Mouse (Mus musculus): ENCODE measurements at regions not wholly inside any gene's neighbourhood (a gene's known extent, or its start where the extent isn't known, plus 50 kb on each side); places are given as distances from the start of the nearest gene placed in this dataset.

DNA sequence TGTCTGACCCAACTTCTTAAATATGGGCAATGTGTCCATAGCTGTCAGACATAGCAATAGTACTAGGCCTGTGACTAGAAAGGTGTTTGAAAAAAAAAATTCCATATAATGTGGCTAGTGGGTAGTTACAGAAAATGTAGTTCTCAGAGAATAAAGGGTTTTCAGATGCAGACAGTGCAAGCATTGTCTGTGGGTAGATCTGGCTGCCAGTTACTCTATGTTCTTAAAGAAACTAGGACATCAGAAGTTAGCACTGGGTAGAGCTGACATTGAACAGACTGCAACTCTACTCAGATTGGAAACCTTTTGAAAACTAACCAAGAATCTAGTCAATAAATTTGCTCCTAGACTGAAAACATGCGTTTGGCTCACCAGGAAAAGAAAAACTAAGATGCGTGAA lies 154.5 kb upstream of the Negr1 start:
- 82% methylated on average over 2 of the region's 2 CpGs for WGBS (ENCODE audit: insufficient replicate concordance)
- H3K4me3 ChIP-seq (ENCODE audit: low read depth, low read length): no peak overlapping the region
- no peak for DNase-seq

DNA sequence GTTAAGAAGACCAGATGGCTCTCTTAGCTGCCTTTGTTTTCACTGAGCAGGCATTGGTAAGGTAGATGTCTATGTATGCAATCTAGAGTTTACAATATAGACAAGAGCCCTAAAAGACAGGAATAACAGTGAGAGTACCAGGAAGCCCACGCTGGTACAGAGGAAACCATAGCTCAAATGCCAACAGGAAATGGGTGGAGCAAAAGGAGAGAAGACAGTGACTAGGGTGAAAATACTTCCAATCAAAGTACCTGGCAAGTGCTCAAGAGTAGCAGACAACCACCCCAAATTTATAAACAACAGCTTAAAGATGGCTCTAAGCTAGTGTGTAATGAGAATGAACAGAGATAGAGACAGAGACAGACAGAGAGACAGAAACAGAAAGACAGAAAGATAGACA lies 151.5 kb upstream of the Negr1 start:
- Histone ChIP-seq H3K27ac (ENCODE audit: low read depth) (no peak overlapping the region), H3K27me3 (ENCODE audit: insufficient read depth, low read length) (no peaks in the 10 kb centered on the region), H3K9ac (replicated peaks) (no peak overlapping the region), H3K4me3 (ENCODE audit: low read depth, low read length) (no peak overlapping the region), H3K4me2 (ENCODE audit: low read depth, low read length) (no peak overlapping the region), H3K4me1 (ENCODE audit: insufficient read depth) (no peaks in the 10 kb centered on the region), H3K9me3 (ENCODE audit: low read length) (no peaks in the 10 kb centered on the region), H3K36me3 (replicated peaks; ENCODE audit: insufficient read depth, low read length) (no peaks in the 10 kb centered on the region)
- DNase-seq (no peak), ATAC-seq (no peak)
- WGBS (ENCODE audit: insufficient replicate concordance): 17% methylated on average over 1 of the region's 1 CpGs
- no peak for TF ChIP-seq CTCF (IDR thresholded peaks at IDR 0.05; ENCODE audit: low read depth)
- TF ChIP-seq EP300 (IDR thresholded peaks at IDR 0.05; ENCODE audit: low read depth): no peak

More for the DNA sequence above, 154.5 kb upstream of the Negr1 start:
- Histone ChIP-seq H3K9ac (replicated peaks) (no peak overlapping the region), H3K27me3 (ENCODE audit: insufficient read depth, low read length) (no peaks in the 10 kb centered on the region), H3K27ac (ENCODE audit: low read depth) (no peak overlapping the region), H3K4me2 (ENCODE audit: low read depth, low read length) (no peak overlapping the region), H3K36me3 (replicated peaks; ENCODE audit: insufficient read depth, low read length) (no peaks in the 10 kb centered on the region), H3K4me1 (ENCODE audit: insufficient read depth) (no peaks in the 10 kb centered on the region), H3K9me3 (ENCODE audit: low read length) (no peaks in the 10 kb centered on the region)
- TF ChIP-seq CTCF (IDR thresholded peaks at IDR 0.05; ENCODE audit: low read depth) (no peak), EP300 (IDR thresholded peaks at IDR 0.05; ENCODE audit: low read depth) (no peak)
- no peak for ATAC-seq

DNA sequence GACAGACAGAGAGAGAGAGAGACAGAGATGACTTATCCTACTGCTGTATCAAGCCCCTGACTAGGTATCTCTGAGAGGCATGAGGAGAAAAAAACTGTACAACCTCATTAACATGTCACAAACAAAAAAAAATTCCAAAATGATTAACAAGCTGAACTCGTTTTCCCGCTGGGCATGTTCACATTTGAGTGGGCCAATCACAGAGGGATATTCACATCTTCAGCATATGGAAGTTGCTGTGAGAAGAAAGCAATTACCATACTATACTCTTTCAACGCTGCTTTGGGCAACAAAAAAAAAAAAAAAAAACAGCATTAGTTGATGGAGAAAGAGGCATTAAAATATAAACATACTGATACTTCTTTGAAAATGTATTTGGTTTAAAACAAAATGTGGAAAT lies 148.8 kb upstream of the Negr1 start:
- Histone ChIP-seq H3K27ac (ENCODE audit: low read depth) (no peak overlapping the region), H3K4me3 (ENCODE audit: low read depth, low read length) (no peak overlapping the region), H3K9me3 (ENCODE audit: low read length) (no peaks in the 10 kb centered on the region), H3K36me3 (replicated peaks; ENCODE audit: insufficient read depth, low read length) (no peaks in the 10 kb centered on the region), H3K9ac (replicated peaks) (no peak overlapping the region), H3K4me1 (ENCODE audit: insufficient read depth) (no peaks in the 10 kb centered on the region), H3K4me2 (ENCODE audit: low read depth, low read length) (no peak overlapping the region), H3K27me3 (ENCODE audit: insufficient read depth, low read length) (no peaks in the 10 kb centered on the region)
- DNase-seq (no peak), ATAC-seq (no peak)
- TF ChIP-seq CTCF (IDR thresholded peaks at IDR 0.05; ENCODE audit: low read depth) (no peak), EP300 (IDR thresholded peaks at IDR 0.05; ENCODE audit: low read depth) (no peak)
- 73% methylated on average over 3 of the region's 3 CpGs for whole genome bisulfite sequencing (ENCODE audit: insufficient replicate concordance)

DNA sequence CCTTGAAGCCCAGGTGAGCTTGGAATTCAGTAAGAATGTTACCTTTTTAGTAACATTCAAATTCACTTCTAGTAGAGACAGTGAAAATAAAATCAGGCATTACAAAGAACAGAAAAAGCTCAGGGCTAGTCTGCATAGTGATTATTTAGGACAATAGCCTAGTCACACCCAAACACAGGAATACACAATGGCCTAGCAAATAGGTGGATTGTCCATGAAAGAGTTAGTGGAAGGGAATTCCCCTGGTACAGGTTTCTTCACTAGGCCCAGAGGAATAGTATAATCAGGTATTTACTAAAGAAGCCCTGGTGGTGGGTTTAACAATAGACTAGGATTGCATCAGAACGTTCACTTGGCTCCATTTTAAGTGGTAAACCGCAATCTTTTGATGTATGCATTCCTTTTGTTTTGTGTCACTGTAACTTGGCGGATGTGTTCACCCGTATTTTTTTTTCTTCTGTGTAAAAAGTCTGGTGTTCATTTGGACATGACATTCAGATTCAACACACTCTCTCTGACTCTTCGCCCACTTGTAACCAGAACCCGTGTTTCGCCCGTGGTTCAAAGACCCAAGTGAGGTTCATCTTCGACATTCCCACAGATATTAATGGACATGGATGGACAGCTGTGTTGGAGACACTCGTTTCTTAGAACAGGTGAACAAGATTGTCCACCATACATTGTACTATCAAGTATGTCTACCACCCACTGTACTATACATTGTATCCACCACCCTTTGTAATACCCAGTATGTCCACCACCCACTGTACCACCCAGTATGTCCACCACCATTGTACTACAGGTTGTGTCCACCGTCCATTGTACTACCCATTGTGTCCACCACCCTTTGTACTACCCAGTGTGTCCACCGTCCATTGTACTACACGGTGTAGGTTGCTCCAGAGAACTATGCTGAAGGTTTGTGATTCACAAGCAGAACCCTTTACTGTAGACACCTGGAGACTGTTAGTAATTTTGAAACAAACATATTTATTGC lies 146.9 kb upstream of the Negr1 start:
- no peak overlapping the region for H3K27ac ChIP-seq (ENCODE audit: low read depth)
- H3K27me3 ChIP-seq (ENCODE audit: insufficient read depth, low read length): no peaks in the 10 kb centered on the region
- no peak for ATAC-seq
- 81% methylated on average over 13 of the region's 13 CpGs for WGBS (ENCODE audit: insufficient replicate concordance)
- H3K9ac ChIP-seq (replicated peaks): no peak overlapping the region
- TF ChIP-seq EP300 (IDR thresholded peaks at IDR 0.05; ENCODE audit: low read depth) (no peak), CTCF (IDR thresholded peaks at IDR 0.05; ENCODE audit: low read depth) (no peak)
- H3K4me2 ChIP-seq (ENCODE audit: low read depth, low read length): no peak overlapping the region
- H3K36me3 ChIP-seq (replicated peaks; ENCODE audit: insufficient read depth, low read length): no peaks in the 10 kb centered on the region
- no peaks in the 10 kb centered on the region for H3K9me3 ChIP-seq (ENCODE audit: low read length)
- H3K4me3 ChIP-seq (ENCODE audit: low read depth, low read length): no peak overlapping the region
- DNase-seq: no peak
- H3K4me1 ChIP-seq (ENCODE audit: insufficient read depth): no peaks in the 10 kb centered on the region

DNA sequence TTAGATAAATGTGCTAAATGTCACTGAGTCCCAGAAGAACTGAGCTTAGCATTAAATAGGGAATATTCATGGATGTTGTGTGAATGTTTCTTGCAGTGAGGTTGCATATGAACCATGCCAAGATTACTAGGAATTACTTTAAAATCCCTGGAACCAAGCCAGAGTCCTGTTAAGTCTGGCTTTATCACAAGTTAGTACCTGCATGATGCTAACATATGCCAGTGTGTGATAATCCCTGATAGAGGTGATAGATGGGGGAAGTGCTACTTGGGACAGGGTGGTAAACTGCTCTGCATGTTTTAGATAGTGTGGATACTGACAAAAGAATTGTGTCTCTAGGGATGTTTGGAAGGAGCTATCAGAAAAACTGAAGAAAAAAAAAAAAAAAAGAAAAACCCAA lies 143.5 kb upstream of the Negr1 start:
- Histone ChIP-seq H3K4me3 (ENCODE audit: low read depth, low read length) (no peak overlapping the region), H3K4me1 (ENCODE audit: insufficient read depth) (no peaks in the 10 kb centered on the region), H3K9me3 (ENCODE audit: low read length) (no peaks in the 10 kb centered on the region), H3K27me3 (ENCODE audit: insufficient read depth, low read length) (no peaks in the 10 kb centered on the region), H3K4me2 (ENCODE audit: low read depth, low read length) (no peak overlapping the region), H3K27ac (ENCODE audit: low read depth) (no peak overlapping the region), H3K36me3 (replicated peaks; ENCODE audit: insufficient read depth, low read length) (no peaks in the 10 kb centered on the region), H3K9ac (replicated peaks) (no peak overlapping the region)
- ATAC-seq (peak; percentile 60; the same call in 1 of the 2 replicates), DNase-seq (no peak)
- peak; percentile 75 for TF ChIP-seq EP300 (IDR thresholded peaks at IDR 0.05; ENCODE audit: low read depth)
- TF ChIP-seq CTCF (IDR thresholded peaks at IDR 0.05; ENCODE audit: low read depth): no peak

DNA sequence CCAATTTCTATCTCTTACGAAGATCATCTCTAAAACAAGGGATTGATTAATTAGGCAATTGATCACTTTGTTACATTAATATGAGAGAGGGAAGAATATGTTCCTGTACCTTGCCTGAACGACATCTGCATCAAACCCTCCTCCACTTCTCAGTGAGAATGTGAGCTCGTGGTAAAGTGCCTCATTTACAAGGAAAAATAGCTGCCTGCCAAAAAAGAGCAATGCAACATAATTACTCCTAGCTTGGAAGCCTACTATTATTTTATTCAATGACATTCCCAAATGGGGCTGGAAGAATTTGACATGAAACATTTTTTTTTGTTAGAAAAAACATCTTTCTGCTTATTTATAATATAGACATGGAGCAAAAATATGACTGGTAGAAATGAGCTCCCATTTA lies 138.5 kb upstream of the Negr1 start:
- ATAC-seq: no peak
- Histone ChIP-seq H3K4me3 (ENCODE audit: low read depth, low read length) (no peak overlapping the region), H3K27me3 (ENCODE audit: insufficient read depth, low read length) (no peaks in the 10 kb centered on the region), H3K9ac (replicated peaks) (no peak overlapping the region), H3K9me3 (ENCODE audit: low read length) (no peaks in the 10 kb centered on the region), H3K4me1 (ENCODE audit: insufficient read depth) (no peaks in the 10 kb centered on the region), H3K4me2 (ENCODE audit: low read depth, low read length) (no peak overlapping the region), H3K36me3 (replicated peaks; ENCODE audit: insufficient read depth, low read length) (no peaks in the 10 kb centered on the region), H3K27ac (ENCODE audit: low read depth) (no peak overlapping the region)
- TF ChIP-seq CTCF (IDR thresholded peaks at IDR 0.05; ENCODE audit: low read depth) (no peak), EP300 (IDR thresholded peaks at IDR 0.05; ENCODE audit: low read depth) (no peak)
- 52% methylated on average over 3 of the region's 3 CpGs for WGBS (ENCODE audit: insufficient replicate concordance)
- DNase-seq: no peak

All from liver, postnatal 0 days (tissue).